Mouse (Mus musculus) Patski (cell line): ENCODE results near the gene Mgat4e. TPM values are rescaled to one million over a fixed set of nuclear protein-coding genes. Genes with fewer than 3 reads are reported as not detected.
"Not testable (repeated sequence)": the region's sequence is repeated elsewhere in the genome, so short reads cannot be mapped to it uniquely, and the experiment has no call there.

Experiments used
- ATAC-seq: fragments of 100-300 bp; one replicate; pipeline ENCODE4 v1.8.0; 2021
- CTCF ChIA-PET: fragments of 350-600 bp; sonication (Branson Sonifier 250); formaldehyde crosslinking; loops from one replicate; lab custom pipeline; 2022; ENCODE audit warnings: inconsistent platforms; lab: Charles Lee
- POLR2A ChIA-PET: fragments of 350-600 bp; sonication (Branson Sonifier 250); formaldehyde crosslinking; loops from one replicate; lab custom pipeline; 2022; ENCODE audit warnings: antibody characterized with exemption, inconsistent platforms; lab: Charles Lee
- DNase-seq: peaks from one replicate; pipeline ENCODE4 v3.0.0-alpha.2; 2011; ENCODE audit warnings: low read depth, low spot score
- H3K27me3 ChIP-seq: fragments of 371-371 bp; one replicate; pipeline ENCODE4 v1.5.1; 2021
- CTCF ChIP-seq: fragments of 100-300 bp; IDR thresholded peaks from one replicate; pipeline ENCODE4 v1.5.1; 2021
- in situ Hi-C: fragments of 300-500 bp; cut with MboI; formaldehyde crosslinking; loops from 3 replicates; pipeline ENCODE4 v1.11.1; 2018; ENCODE audit warnings: low pct_unique_long_range_greater_than_20kb, mixed read lengths
- polyA plus RNA-seq: library from polyadenylated mRNA; unstranded; gene quantifications from one replicate; pipeline ENCODE4 v1.2.3, GENCODE M21; 2021

The Mgat4e gene
- polyA plus RNA-seq, 1 experiment from 2014 or later: not detected

DNA sequence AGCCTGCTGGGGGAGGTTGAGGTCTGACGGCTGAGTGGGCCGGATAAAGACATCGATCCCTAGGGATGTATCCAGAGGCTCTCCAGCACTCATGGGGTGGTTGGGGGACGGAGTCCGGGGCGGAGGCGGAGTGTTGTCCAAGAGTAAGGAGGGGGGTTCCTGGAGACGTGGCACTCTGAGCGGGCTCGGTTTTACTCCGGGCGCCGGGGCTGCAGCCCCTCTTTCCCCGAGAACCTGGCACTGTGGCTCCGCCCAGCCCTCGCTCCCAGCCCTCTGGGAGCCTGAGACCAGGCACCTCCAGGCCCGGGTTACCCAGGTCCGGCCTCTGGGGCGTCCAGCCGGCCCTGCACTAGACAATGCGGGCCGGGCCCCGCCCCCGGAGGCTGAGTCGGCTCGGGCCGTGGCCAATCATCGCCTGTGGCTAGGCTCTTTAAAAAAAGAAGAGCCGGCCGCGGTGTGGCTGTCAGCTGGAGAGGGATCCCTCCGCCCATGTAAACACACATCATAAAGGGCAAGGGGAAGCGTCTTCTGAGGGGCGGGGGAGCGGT lies 7.3 kb upstream of the Mgat4e start:
- no peak for TF ChIP-seq CTCF
- DNase-seq: peak; percentile 58
- CTCF ChIA-PET: no interaction called here
- POLR2A ChIA-PET: no interaction called here
- in situ Hi-C loops: no loop called here
- no peaks in the 10 kb centered on the region for H3K27me3 ChIP-seq
- peak; percentile 94 for ATAC-seq

DNA sequence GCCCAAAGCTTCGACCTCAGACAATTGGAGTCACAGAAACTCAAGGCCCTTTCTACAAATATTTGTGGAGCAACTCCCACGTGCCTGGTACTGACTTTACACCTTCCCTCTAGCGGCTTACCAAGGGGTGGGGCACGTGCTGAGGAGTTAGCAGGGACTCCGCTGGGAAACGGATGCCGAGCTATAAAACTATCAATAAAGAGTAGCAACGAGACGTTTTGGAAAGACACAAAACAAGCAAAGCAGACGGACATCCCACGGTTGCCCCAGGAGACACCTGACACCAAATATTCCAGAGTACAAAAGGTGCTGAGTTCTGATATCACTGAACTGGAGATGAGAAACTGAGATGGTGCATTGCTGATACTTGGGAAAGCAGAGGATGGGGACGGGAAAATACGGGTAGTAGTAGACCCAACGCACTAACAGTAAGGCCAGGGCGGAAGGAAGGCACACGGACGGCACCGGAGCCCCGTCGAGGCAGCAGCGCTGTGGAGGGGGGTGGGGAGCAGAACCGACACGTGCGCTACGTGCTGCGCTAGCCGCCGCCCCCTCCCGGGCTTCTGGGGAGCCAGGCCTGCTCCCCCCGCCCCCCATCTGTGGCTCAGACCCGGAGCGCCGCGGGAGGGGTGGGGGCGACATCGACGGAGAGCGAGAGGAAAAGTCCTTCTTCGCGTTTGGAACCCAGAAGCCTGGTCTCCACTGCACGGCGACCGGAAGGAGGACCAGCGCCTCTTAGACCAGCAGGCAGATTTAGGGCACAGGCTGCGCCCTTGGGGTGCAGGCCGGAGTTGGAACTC lies 6.6 kb upstream of the Mgat4e start:
- CTCF ChIA-PET: no interaction called here
- ATAC-seq: no peak
- no peak for TF ChIP-seq CTCF
- in situ Hi-C loops: no loop called here
- POLR2A ChIA-PET: no interaction called here
- DNase-seq: no peak
- no peaks in the 10 kb centered on the region for H3K27me3 ChIP-seq

DNA sequence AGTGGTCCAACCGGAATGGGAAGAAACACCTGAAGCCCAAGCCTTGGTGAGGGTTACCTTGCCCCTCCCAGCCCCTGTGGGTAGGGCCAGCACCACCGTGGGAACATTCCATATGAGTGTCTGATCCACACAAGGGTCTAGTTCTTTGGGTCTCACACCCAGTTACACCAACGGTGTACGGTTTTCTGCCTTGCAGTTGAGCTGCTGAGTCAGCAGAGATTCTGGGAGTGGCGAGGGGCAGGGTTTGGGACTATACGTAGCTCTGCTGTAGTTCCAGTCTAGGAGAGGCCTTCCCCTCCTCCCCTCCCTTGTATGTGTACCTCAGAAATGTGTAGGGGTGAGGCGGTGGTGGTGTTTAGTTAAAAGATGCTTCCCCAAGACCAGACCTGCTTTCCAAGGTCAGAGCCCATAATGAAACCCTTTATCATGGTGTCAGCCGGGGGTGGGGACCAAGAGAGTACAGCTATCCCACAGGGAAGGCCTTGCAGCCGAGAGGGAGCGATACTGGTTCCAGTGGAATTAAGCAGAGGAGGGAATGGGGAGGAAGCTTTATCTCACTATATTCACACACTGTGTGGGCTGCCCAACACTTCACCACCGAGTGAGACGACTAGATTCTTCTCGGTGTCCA lies 5.9 kb upstream of the Mgat4e start:
- ChIA-PET POLR2A (no interaction called here), CTCF (no interaction called here)
- DNase-seq: no peak
- no peaks in the 10 kb centered on the region for H3K27me3 ChIP-seq
- no peak for TF ChIP-seq CTCF
- in situ Hi-C loops: no loop called here
- no peak for ATAC-seq

DNA sequence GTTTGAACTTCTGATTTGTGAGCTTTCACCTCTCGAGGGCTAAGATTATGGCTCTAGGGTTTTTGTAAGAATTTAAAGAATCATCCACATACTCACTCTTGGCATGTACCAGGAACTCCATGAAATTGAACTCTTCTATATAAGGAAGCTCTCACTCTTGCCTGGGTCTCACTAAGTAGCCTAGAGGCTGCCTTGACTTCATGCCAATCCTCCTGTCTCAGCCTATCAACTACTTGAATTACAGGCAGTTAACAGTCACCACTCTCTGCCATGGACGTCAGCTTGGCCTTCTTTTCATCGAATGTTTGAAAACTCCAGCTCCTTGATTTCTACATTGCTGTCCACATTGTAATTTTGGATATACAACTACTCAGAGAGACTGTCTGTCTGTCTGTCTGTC lies 2.9 kb upstream of the Mgat4e start:
- in situ Hi-C loops: no loop called here
- no peak for ATAC-seq
- no peak for TF ChIP-seq CTCF
- H3K27me3 ChIP-seq: no peaks in the 10 kb centered on the region
- no peak for DNase-seq
- ChIA-PET CTCF (no interaction called here), POLR2A (no interaction called here)

DNA sequence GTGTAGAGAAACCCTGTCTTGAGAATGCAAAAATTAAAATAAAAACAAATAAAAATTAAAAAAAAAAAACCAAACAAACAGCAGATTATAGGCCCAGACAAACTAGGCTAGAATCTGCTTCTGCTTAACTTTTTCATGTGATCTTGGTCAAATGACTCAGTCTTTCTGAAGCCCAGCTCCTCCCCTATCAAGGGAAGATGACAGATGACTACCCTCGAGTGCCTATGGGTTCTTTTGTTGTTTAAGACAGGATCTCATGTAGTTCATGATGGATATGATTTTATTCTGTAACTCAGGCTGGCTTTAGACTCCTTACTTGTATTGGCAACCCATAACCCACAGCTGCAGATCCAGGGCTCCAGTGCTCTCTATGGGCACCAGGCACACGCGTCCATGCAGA lies 2.4 kb upstream of the Mgat4e start:
- H3K27me3 ChIP-seq: no peaks in the 10 kb centered on the region
- ATAC-seq (no peak), DNase-seq (no peak)
- ChIA-PET POLR2A (no interaction called here), CTCF (interaction anchor here (1.0 kb wide), 1 partner anchor 12 kb away, joined by 3 read pairs; no protein-coding TSS in a partner anchor)
- in situ Hi-C loops: no loop called here
- no peak for TF ChIP-seq CTCF

DNA sequence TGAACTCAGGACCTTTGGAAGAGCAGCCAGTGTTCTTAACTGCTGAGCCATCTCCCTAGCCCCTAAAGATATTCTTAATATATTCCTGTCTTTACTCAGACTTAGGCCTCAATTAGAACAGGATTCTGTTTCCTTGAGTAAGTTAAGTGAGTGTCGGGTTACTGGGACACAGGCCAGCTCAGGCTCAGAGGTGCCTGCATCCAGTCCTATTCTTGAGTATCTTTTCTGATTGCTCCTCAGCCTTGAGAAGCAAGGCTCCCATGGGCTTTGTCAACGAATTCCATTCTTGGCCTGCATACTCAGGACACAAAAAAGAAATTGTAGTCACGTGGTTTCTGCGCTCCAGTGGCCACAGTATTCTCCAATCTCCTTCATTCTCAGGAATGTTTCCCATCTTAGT lies 1.3 kb downstream of the Mgat4e start:
- no peaks in the 10 kb centered on the region for H3K27me3 ChIP-seq
- ChIA-PET POLR2A (interaction anchor here (0.7 kb wide), 1 partner anchor 35 kb away, joined by 4 read pairs; no protein-coding TSS in a partner anchor), CTCF (no interaction called here)
- ATAC-seq: no peak
- in situ Hi-C loops: no loop called here
- TF ChIP-seq CTCF: no peak
- DNase-seq: no peak

DNA sequence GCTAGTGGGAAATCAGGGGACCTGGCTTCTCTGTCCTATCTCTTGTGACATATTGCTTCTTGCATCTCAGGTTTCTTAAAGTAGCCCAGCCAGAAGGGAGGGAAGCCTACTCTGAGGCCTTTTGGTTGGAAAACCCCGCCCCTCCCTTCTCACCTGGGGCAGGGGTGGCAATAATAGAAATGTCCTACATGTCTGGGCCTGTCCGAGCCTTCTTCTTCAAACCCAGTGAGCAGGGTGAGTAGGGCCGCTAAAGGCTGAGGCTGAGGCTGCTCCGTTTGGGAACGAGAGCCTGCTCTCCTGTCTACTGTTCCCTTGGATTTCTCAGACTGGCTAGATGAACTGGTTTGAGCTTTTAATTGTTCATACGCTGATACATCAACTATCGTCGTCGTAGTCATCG lies 8.9 kb downstream of the Mgat4e start:
- POLR2A ChIA-PET: no interaction called here
- DNase-seq (no peak), ATAC-seq (no peak)
- no peaks in the 10 kb centered on the region for H3K27me3 ChIP-seq
- TF ChIP-seq CTCF: no peak
- CTCF ChIA-PET: no interaction called here
- in situ Hi-C loops: no loop called here

DNA sequence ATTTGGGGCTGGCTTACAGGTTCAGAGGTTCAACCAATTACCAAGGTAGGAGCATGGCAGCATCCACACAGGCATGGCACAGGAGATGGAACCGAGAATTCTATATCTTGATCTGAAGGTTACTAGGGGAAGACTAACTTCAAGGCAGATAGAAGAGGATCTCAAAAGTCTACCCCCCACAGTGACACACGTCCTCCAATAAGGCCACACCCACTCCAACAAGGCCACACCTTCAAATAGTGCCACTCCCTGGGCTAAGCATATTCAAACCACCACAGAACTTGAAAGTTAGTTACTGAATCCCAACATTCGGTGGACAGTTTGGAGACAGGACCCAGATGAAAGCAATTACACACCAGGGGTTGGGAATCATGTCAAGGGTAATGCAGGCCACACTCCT lies 14.0 kb downstream of the Mgat4e start:
- DNase-seq (no peak), ATAC-seq (no peak)
- H3K27me3 ChIP-seq: no peaks in the 10 kb centered on the region
- in situ Hi-C loops: no loop called here
- ChIA-PET CTCF (no interaction called here), POLR2A (no interaction called here)
- TF ChIP-seq CTCF: no peak

DNA sequence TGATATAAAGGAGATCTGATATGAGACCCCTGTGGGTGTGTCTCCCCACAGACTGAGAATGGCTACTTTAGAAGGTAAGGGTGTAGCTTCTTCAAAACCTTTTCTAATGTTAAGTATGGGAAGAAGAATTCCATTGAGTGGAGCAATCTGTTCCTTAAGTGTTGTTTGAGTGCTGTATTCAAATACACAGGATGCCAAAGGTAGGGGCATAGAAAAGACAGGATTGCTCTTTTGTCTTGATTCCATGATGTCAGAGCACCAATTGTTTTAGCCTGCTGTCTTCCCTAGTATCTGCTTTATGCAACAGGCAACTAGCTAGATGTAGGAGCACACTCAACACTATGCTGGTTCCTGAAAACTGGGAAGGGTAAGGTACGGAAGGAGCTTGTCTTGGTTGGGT lies 14.4 kb downstream of the Mgat4e start:
- in situ Hi-C loops: no loop called here
- POLR2A ChIA-PET: no interaction called here
- DNase-seq: no peak
- no peak for TF ChIP-seq CTCF
- CTCF ChIA-PET: no interaction called here
- no peak for ATAC-seq
- H3K27me3 ChIP-seq: no peaks in the 10 kb centered on the region

DNA sequence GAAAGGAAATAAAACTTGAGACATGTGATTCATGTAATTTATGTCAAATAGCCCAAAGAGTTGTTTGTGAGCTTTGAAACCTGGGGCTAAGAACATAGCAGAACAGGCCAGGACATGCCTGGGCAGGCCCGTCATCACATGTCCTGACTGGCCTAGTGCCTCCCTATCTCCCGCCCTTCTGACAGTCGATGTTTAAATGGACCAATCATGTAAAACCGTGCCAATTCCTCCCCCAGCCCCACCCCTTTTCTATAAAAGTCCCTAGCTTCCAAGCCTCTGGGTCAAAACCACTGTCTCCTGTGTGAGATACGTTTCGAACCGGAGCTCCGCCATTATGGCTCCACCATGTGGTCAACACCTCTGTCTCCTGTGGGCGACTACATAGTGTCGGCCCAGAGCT lies 15.8 kb downstream of the Mgat4e start:
- in situ Hi-C loops, DNase-seq, POLR2A ChIA-PET, H3K27me3 ChIP-seq, ATAC-seq, CTCF ChIA-PET: not testable (repeated sequence)

DNA sequence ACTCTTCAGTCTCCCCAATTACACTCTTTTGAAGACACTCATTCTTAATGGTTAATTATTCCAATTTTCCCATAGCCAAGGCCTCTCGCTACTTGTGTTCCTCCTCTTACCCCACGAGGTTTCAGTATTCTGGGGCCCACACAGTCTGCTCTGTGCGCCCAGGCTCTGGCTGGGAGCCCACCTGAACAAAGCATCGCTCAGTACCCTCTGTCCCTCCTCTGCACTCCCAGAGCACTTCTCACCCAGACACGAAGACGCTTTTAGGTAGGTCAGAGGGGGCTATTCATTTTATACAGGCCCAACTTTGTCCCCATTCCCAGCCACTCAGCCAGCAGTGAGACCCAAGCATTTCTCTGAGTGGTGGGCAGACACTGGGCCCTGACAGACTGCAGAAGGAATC lies 18.9 kb downstream of the Mgat4e start:
- ChIA-PET POLR2A (no interaction called here), CTCF (no interaction called here)
- DNase-seq (no peak), ATAC-seq (no peak)
- in situ Hi-C loops: no loop called here
- TF ChIP-seq CTCF: no peak
- no peaks in the 10 kb centered on the region for H3K27me3 ChIP-seq
